Mouse (Mus musculus) ovary, postnatal 14 days (tissue): ENCODE results near the gene Camta2.

ENCODE experiments used
- DNase-seq: peaks from one replicate; pipeline ENCODE4 v3.0.0; 2022; ENCODE audit warnings: low spot score

The Camta2 gene

DNA sequence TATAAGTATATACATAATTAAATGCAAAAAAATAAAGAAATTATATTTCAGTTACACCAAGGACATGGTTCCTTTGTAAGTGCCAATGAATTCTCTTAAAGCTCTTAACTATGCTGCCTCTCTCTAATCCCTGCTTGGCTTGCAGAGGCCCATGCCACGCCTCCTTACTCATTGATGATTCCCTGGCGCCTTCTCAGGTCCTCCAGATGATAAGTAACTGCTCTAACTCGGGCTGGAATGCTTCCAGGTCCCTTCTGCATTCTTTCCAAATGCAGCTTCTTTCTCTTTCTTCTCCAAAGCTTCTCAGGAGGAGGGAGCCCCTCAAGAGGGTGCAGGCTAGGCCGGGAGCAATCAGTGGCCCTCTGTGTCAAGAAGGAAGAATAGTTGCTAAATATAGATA lies 1.7 kb upstream of the Camta2 start:
- DNase-seq = no peak

DNA sequence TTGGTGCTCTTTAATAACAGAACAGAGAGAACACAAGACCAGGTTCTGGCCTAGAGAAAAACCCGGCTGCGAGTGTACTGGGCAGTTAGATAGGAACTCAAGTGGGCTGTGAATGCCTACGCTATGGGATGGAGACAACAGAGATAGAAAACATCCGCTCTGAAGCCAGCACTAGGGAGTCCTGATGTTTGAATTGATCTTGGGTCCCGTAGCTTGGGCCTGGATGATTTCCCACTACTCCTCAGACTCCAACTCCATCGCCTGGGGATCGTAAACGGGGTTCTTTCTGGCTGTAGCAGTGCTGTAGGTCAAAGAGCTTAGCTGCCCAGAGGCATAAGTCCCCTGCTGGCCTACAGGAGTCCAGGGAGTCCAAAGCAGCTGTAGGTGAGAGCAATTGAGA lies 467 bp upstream of the Camta2 start:
- DNase-seq = no peak

DNA sequence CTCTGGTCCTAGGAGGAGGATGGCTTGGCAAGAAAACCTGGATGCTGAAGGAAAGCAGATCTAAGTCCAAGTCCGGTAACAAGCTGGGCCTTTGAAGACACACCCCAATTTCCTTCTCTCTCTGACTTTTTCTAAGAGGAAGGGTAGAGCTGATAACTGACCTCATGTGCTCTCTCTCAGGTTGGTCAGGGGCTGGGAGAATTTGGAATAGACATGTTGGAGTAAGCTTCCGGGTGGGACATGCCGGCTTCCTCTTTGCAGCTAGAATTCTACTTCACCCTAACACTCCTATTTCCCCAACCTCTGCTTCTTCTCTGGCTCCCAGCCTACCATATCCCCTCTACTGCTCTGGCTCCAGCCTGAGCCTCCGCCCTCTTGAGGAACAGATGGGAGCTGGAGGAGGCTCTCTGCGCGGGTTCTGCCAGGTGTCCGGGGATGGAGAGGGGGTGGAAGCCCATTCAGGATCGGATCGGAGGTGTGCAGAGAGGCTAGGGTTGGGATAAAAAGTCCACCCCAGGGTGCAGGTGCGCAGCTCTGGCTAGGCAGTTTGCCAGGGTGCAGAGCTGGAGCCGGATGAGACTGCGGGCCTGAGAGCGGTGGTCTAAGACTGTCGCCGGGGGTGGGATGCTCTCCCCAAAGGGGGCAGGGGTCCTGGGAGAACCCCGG lies 871 bp downstream of the Camta2 start:
- DNase-seq = peak; percentile 37

DNA sequence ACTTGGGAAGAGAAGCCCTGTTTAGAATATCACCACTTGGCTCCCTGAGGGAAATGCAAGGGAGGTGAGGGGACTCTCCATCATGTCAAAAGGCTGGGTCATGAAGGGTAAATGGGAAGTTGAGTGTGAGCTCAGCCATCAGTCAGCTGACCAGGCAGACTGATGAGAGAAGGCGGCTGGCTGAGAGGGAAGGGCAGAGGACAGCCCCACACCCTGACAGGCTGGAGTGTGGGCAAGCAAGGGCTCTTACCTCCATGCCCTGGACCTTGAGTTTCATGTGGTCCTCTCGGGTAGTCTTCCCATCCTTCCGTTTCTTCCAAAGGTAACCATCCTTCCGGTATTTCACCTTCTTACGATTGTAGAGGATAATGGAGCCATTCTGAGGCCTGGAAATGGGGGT lies 4.3 kb downstream of the Camta2 start:
- no peak for DNase-seq

DNA sequence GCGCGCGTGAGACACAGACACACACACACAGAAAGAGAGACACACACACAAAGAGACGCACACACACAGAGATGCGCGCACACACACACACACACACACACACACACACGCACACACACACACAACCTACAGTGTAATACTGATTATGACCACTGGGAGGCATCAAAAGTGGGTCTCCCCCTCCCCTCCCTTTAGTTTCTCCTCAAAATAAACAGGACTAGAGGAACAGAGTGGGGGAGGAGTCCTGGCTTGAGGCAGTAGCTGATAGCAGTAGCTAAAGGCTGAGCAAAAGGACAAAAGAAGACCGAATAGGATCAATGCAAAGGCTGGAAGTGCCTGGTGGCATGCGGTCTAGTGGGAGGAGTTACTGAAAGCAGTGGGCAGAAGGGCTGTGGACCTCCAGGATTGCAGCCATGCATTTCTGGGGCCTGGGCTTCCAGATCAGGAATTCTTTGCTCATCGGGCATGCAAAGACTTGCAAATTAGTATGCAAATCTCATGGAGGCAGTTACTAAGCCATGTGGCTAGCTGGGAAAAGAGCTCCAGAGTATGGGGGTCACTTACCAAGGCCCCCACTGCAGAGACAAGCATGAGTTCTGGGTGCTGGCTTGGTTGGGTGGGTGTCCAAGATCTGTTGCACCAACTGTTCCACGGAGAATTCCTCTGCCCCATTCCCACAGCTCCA lies 5.9 kb downstream of the Camta2 start:
- DNase-seq = peak; percentile 33

DNA sequence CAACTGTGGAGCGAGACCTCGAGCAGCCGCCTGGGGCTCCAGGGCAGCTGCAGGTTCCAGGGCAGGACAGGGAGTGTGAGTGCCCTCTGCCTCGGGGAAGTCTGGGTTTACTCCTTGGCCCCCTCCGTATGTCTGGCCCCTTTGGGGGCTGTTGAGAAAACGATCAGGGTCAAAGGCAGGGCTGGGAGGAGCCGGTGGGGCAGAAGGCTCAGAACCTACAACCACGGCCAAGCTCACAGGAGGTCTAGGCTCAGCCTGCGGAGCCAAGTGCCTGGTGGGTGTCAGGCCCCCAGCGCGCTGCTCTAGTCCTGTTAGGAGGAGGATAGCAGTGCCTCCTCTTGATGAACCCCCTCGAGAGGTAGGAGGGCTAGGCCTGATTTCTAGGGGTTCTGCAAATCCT lies 6.7 kb downstream of the Camta2 start:
- DNase-seq = no peak

DNA sequence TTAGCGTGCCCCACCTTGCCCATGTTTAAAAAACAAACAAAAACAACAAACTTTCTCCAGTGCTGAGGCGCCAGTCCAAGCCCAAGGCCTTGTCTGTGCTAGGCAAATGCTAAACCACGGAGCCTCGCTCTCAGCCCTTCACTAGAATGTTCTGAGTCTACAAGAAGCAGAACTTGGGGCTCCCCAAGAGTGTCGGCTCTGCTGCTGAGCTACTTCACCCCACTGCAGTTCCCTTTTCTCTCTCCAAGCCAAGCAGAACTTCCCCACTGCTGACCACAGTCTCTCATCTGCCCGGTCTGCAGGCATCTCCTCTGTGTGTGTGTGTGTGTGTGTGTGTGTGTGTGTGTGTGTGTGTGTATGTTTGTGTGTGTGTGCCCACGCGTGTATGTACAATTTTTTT lies 8.0 kb downstream of the Camta2 start:
- DNase-seq = no peak

DNA sequence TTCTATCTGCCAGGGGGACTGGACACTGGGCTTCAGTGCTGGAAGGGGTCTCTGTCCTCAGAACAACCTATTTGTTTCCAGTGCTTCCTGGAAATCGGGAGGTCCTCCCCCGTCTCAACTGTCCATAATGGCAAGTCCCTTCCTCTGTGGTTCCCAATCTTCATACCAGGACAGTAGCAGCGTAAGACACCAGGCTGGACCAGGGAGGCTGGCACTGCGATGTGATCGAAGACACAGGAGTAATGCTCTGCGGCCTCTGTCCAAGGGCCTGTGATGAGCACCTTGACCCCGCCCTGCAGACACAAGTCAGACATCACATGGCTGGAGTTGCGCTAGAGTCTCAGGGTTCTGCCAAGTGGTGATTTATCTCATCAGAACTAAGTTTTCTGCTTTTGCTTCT lies 8.5 kb downstream of the Camta2 start:
- DNase-seq = no peak

DNA sequence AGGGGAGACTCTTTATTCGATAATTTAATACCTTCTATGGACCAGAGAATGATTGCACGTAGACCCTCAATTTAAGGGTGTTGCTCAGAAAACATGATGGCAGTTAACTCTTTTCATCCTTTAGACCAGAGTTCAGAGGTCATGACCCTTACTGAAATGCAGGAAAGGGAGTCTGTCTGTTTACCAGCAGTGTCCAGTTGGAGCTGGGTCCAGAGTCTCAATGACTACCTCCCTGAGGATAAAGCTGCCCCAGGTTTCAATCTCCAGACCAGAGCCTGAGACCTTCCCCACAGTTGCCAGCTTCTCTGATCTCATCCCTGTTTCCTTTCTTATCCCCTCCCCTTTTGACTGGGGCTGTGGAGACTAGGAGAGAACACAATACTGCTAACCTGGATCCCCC lies 9.3 kb downstream of the Camta2 start:
- DNase-seq = no peak

DNA sequence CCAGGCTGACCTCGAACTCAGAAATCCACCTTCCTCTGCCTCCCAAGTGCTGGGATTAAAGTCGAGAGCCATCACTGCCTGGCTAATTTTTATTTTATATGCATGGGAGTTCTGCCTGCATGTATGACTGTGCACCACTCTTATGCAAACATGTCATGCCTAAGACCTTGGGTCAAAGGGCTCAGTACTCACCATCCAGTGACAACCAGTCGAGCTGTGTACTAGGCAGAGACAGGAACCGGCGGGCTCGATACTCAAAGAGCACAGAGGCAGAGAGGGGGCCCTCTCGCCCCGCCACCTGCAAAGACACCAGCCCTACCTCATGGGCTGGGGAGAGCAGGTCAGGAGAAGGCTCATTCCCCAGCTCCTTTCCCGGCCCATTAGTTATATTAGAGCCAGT lies 9.8 kb downstream of the Camta2 start:
- DNase-seq = no peak

DNA sequence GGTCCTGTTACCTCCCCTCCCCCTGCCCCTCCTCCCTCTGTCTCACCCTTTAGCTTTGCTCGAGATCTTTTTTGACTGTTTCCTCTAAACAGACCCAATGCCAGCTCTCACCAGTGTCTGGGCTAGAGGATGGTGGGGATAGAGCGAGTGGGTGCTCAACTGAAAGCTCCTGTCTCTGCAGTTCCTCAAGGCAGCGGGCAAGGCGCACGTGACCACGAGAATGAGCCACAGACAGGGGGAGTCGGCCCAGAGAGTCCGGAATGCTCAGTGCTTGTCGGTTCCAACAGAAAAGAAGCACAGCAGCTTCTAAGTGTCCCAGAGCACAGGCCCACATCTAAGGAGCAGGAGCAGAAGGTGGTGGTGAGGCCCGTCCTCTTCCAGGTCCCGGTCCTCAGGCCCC lies 13.4 kb downstream of the Camta2 start:
- no peak for DNase-seq

DNA sequence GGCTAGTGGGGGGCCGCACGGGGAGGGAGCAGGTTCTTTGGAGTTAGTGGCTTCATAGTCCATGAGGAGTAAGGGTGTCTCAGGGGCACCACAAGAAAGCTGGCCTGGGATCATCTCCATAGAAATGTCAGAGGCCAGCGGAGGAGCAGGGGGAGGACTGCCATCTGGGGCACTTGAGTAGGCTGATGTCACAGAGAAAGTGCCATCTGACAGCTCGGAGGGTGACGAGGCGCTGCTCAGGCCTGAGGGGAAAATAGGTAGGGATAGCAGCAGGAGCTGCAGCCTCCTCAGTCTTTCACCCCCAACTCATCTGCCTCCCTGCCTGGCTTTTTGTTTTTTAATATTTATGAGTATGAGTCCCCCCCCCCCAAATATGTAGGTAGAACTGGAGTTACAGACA lies 13.9 kb downstream of the Camta2 start:
- no peak for DNase-seq

DNA sequence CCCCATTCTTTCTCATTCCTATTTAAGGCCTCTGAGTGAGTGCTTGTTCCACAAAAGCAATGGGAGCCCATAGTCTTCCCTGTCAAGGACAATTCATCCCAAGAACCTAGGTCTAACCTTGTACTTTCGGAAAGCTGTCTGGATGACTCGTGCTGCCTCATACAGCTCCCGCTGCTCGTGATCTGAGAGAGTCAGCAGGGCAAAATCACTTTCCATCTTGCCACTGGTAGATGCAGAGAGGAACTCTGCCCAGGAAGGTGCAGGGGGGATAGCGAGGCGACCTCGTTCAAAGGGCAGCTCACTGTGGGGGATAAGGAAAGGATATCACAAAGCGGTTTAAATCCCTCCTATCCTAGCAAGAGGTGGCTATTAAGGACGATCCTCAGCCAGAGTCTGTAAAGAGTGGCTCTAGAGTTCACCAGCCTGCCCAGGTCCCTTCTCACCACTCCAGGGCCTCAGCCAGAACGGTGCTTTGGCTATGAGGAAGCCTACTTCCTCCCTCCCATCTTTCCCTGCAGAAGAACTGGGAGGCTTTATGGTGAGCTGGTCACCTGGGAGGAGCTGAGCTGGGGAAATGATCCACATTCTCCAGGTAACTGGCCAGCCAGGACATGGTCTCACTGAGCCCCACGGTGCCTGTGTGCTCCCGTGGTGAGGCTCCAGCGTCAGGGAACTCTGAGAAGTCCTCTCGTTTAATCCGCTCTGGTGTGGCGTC lies 16.4 kb downstream of the Camta2 start:
- DNase-seq = no peak

DNA sequence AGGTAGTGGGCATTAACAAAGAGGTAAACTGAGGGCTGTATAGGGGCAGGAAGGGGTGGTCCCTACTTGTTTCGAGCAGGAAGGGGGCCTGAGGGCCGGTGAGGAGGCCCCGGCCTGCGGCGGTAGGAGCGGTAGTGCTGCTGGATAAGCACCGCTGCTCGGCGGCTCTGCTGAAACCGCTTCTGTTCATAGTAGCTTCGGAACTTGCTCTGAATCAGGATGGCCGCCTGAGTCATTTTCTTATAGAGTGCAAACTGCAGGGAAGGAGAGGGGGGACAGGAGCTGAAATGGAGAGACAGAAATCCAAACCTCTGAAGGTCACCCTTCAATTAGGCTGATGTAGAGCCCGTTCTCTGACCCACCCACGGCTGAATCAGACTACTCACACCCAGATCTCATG lies 17.4 kb downstream of the Camta2 start:
- no peak for DNase-seq

DNA sequence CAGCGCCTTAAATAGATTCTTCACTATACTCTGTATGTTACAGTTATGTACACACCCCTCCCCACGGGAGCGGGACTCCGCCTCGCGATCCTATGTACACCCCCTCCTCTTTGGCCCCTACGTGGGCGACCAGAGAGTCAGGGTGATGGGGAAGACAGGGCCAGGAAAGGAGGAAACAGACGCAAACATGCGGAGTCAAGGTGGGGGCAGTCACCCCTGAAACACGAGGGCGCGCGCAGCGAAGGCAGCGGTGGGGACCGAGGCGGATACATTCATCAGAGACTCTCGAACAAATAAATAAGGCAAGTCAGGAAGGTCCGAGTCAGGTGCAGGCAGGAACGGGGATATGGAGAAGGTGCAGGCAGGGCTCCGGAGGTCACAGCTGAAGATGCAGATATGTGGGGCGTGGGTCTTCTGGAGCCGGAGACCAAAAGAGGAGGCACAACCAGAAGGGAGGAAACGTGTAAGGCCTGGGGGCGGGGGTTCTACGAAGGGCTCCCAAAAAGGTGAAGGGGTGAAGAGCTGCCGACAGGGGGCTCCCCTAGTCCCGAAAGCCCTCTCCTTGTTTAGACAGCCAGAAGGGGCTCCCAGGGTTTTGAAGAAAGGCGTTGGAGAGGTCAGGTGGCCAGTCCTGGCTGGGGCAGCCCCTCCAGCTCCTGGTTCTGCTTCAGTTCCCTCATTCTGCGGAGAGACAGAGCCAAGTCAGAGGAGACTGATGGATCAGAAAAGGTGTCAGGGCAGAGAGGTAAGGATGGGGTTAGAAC lies 18.1 kb downstream of the Camta2 start:
- DNase-seq = peak; percentile 52

DNA sequence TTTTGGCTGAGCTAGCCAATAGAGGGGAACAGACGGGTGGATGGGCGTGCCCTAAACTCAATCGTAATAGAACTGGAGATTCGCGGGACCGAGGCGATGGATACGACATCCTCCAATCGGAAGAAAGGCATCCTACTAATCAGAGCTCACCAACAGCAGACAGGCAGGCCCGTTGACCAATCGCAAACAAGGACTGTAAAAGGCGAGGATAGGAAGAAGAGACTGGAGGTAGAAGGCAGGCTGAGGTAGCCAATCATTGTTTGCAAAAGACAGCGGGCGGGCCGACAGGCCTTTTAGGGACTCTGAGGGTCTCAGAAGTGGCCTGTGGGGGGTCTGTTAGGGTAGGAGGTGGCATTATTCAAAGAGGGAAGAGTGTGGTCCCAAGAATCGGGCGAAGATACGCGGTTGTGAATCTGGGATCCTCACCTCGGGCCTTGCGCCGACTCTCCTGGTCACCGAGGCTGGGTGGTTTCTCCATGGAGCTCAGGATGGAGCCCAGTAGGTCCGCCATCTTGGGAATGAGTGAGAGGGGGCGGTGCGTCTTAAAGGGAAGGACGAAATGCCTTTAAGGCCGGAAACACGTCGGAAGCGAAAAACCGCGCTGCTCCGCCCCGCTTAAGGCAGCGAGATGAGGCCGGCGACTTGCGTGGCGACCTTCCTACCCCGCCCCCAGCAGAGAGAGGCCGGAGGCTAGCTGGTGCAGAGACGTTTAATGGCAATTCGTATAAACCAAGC lies 19.0 kb downstream of the Camta2 start, which contains the start of gene Spag7:
Spag7 (minus strand) TSS at position 646 of the 735 bp plus-strand sequence.
- peak; percentile 90 for DNase-seq

DNA sequence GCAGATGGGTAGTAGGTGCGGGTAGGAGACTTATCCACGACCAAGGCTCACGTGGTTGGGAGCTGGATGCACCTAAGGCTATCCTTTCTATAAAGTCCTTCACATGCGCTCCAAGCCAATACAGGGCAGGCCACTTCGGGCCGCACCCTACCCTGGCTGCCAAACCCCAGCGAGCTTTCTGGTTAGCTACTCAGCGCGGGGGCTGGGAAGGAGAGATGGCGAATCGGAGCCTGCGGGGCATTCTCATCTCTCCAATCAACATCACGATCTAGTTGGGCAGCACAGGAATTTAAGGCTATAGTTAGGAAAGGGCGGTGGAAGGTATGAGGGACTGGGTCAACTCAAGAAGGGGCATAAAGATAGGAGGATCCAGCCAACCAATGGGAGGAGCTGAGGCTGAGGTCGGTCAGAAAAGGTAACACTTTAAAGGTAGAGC lies 19.6 kb downstream of the Camta2 start:
- peak; percentile 40 for DNase-seq

DNA sequence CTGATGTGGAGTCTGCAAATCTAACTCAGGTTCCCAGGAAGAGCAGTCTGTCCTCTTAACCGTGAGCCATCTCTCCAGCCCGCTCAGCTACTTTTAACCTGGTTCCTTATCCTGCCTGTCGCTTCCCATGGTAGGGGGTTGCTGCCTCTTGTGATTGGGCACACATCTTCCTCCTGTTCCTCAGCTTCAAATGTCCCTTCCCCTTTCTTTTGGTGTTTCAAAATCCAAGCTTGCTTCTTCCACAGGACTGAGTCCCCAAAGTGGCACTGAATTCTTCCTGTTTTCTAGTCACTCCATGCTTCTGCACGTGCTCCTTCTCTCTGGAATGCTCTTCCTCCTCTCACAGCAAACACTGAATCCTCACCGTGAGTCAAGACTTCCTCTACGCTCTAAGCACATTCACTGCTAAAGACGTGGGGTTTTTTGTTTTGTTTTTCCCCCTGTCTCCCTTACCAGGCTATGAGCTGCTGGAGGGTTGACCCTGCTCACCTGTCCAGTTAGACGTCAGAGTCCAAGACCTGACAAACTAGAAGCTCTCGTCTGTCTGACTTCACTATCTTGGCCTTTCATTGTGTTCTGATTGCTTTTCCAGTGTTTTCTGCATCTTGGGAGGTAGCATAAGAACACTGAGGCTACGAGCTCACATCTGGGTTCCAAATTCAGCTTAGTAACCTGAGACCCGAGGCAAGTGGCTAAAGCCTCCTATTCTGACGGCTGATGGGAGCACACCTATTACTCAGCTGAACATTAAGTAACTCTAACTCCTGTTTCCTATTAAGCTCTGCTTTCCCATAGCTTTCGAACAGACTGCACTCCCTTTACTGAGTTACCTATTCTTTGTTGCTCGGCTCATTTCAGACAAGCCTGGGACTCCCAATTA lies 20.4 kb downstream of the Camta2 start:
- DNase-seq = no peak

DNA sequence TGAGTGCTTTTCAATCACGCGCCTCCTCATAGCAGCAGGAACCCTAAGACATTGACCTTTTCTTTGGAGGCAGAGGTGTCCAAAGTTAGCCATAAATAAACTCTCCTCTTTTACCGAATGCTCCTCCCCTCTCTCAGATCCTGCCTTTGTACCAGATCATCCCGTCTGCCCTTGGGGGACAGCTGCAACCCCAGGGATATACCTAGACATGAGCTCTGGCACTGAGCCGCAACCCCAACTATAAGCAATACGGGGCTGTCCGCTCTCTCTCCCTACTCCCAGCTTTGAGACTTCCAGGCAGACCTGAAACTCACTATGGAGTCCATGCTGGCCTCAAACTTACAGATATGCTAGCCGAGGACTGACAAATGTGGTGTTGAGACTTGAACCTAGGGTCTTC lies 21.2 kb downstream of the Camta2 start:
- no peak for DNase-seq

DNA sequence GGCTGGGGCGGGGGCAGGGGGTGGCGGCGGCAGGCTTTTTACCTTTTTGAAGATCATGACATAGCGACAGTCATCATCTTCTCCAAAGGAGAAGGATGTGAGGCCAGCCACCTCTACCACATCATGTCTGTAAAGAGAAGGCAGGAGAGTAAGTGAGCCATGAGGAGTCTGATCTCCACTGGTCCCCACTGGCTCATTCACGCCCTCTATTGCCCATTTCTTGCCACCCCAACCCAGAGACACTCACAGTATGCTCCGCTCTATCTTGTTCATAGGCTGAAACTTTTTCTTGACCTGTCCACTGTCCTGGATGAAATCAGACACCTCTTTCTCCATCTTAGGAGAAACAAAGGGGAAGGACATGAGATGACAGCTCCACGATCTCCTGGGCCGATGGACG lies 23.2 kb downstream of the Camta2 start:
- DNase-seq = no peak

DNA sequence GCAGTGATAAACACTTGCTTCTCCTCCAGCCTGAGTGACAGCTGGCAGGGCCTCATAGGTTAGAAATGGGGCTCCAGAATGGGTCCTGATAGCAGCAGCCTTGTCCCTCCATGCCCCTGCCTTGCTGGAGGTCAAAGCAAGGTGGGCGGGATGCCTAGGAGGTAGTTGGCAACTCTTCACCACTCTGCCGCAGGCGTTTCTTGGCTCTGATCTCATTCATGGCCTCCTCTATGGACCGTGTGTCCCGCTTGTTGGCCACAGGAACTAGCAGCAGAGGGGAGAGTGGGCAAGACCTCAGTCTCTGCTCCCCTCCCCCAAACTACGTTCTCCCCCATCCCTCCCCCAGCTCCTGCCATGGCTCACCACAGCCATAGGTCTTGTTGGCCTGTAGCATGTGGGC lies 23.9 kb downstream of the Camta2 start:
- no peak for DNase-seq
